30 mouse cellular contexts compared by ENCODE assay signal in the genomic region with DNA sequence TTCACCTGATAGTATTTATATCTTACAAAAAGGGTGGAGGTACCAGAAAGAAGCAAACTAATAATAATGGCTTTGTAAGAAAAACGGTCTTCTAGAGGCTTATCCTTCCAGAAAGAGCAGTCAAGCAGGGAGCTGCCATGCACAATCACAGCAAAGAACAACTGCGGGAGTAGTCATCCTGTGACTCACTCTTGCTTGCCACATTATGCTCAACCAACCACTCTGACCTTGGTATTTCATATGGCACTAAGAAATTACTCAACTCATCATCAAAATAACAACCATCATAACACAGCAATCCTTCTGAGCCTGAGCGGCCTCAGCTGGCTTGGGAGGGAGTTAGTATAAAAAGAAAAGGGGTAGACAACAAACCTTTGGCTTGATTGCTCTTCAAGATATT.
DNase-seq lines count a peak whose midpoint lies in the region; ATAC-seq and TF ChIP-seq lines count a peak whose summit lies in the region.
"Had no signal": no experiment of that assay in that cellular context is flagged by ENCODE, and none has a peak within 500 bp of the region (broad histone marks: within the 10 kb centered on the region; RNA-seq: fewer than 3 reads in every experiment).

No protein-coding gene starts in this region.

- 86% methylated on average over 3 of the region's 3 CpGs for whole genome bisulfite sequencing in forebrain, embryonic 13.5 days
- 84% methylated on average over 3 of the region's 3 CpGs for WGBS in lung, adult 2 months

- no peaks in the 10 kb centered on the region for H3K27me3 ChIP-seq in forebrain, embryonic 13.5 days
- H3K27me3 ChIP-seq: embryonic facial prominence, embryonic 13.5 days; heart, embryonic 15.5 days; limb, embryonic 12.5 days; liver, embryonic 15.5 days; lung, embryonic 15.5 days had no signal

- no peak for TF ChIP-seq POLR2A in lung, adult 2 months (IDR thresholded peaks at IDR 0.05; ENCODE audit: borderline replicate concordance, extremely low read depth, low read depth, low read length)

- ATAC-seq in forebrain, embryonic 13.5 days = no peak
- no peak for ATAC-seq in granulocyte monocyte progenitor cell, adult 5-6 weeks (replicated peaks; ENCODE audit: poor library complexity, severe bottlenecking)
- ATAC-seq: forebrain, postnatal 0 days; hindbrain, postnatal 0 days; intestine, embryonic 16.5 days had no signal

- peak; percentile 4 for DNase-seq in ovary, adult 18-20 months (ENCODE audit: low spot score)
- no peak for DNase-seq in ovary, postnatal 14 days (ENCODE audit: low spot score)
- DNase-seq in NIH3T3 (ENCODE audit: low read depth) = peak; percentile 87
- DNase-seq in adrenal gland, postnatal 10 days = peak; percentile 20
- DNase-seq in fibroblast of lung, adult 2 months (ENCODE audit: low read depth) = peak; percentile 63
- no peak for DNase-seq in lung, adult 2 months
- DNase-seq: B cell, adult 2 months; cerebellum, adult 11-12 months; cerebellum, adult 9-11 months; forebrain, postnatal 0 days; gastrocnemius, postnatal 14 days; heart, adult 11 months; kidney, adult 9 months; kidney, postnatal 10 days; right cerebral cortex, postnatal 4 days; thymus, adult 18-20 months; thymus, postnatal 36 days had no signal

- no peaks in the 10 kb centered on the region for H3K9me3 ChIP-seq in forebrain, embryonic 13.5 days (replicated peaks)
- H3K9me3 ChIP-seq: embryonic facial prominence, embryonic 13.5 days; G1E; heart, embryonic 10.5 days; heart, embryonic 15.5 days; limb, embryonic 12.5 days; liver, embryonic 15.5 days; lung, embryonic 15.5 days had no signal

- no peak overlapping the region for H3K9ac ChIP-seq in forebrain, embryonic 13.5 days
- H3K9ac ChIP-seq: embryonic facial prominence, embryonic 13.5 days; forebrain, postnatal 0 days; heart, embryonic 15.5 days; limb, embryonic 12.5 days; liver, embryonic 15.5 days; lung, embryonic 15.5 days had no signal

- H3K36me3 ChIP-seq in forebrain, embryonic 13.5 days (ENCODE audit: poor library complexity, severe bottlenecking) = no peaks in the 10 kb centered on the region
- H3K36me3 ChIP-seq: embryonic facial prominence, embryonic 13.5 days; G1E; heart, embryonic 10.5 days; heart, embryonic 15.5 days; limb, embryonic 12.5 days; liver, embryonic 15.5 days; lung, embryonic 15.5 days had no signal

- H3K27ac ChIP-seq in forebrain, embryonic 13.5 days = no peak overlapping the region
- H3K27ac ChIP-seq: embryonic facial prominence, embryonic 13.5 days; heart, embryonic 10.5 days; heart, embryonic 15.5 days; hindbrain, postnatal 0 days; limb, embryonic 12.5 days; liver, embryonic 15.5 days; lung, embryonic 15.5 days; stomach, postnatal 0 days had no signal

- no peak for TF ChIP-seq CTCF in lung, adult 2 months (IDR thresholded peaks at IDR 0.05; ENCODE audit: insufficient read depth, low read length)

- peaks cover 6% of the 10 kb centered on the region; the same call in 1 of the 2 replicates for H3K4me1 ChIP-seq in forebrain, embryonic 13.5 days
- H3K4me1 ChIP-seq in lung, adult 2 months (ENCODE audit: control insufficient read depth, insufficient read depth, low read length) = no peaks in the 10 kb centered on the region
- H3K4me1 ChIP-seq: heart, embryonic 10.5 days; heart, embryonic 15.5 days; liver, embryonic 15.5 days; lung, embryonic 15.5 days had no signal

- no peak overlapping the region for H3K4me3 ChIP-seq in forebrain, embryonic 13.5 days
- H3K4me3 ChIP-seq in lung, adult 2 months (replicated peaks; ENCODE audit: extremely low read depth, low read depth, low read length) = no peak overlapping the region
- H3K4me3 ChIP-seq: embryonic facial prominence, embryonic 13.5 days; heart, embryonic 10.5 days; heart, embryonic 15.5 days; limb, embryonic 12.5 days; liver, embryonic 15.5 days; lung, embryonic 15.5 days had no signal

- no peak overlapping the region for H3K4me2 ChIP-seq in forebrain, embryonic 13.5 days
- H3K4me2 ChIP-seq: embryonic facial prominence, embryonic 13.5 days; heart, embryonic 15.5 days; limb, embryonic 12.5 days; liver, embryonic 15.5 days; lung, embryonic 15.5 days; midbrain, embryonic 11.5 days had no signal

Comparison
In these comparisons a context has a peak if more than half of its experiments do, and no peak if none do; other contexts are left out.
1. DNase-seq: peak in ovary, adult 18-20 months (single experiment), NIH3T3 (single experiment), adrenal gland, postnatal 10 days (single experiment) and fibroblast of lung, adult 2 months (single experiment); none in ovary, postnatal 14 days (single experiment) and lung, adult 2 months (single experiment).